7 mouse cellular contexts compared by ENCODE assay signal in genomic region chr6:86776001-86776705, GRCm38 (mm10). TPM values are rescaled to one million over a fixed set of nuclear protein-coding genes. Genes with fewer than 3 reads are reported as not detected.
A peak's percentile ranks its signal among the peaks of the same experiment; 100 is the strongest.
DNase-seq lines count a peak whose midpoint lies in the region; ATAC-seq lines count a peak whose summit lies in the region.

No protein-coding gene starts in this region.

- no peak overlapping the region for H3K9ac ChIP-seq in limb, embryonic 13.5 days
- no peak overlapping the region for H3K9ac ChIP-seq in midbrain, embryonic 14.5 days (replicated peaks; ENCODE audit: low read length)

- ATAC-seq in limb, embryonic 13.5 days (ENCODE audit: low FRiP score, low read depth): no peak
- no peak for ATAC-seq in midbrain, embryonic 14.5 days (ENCODE audit: low FRiP score, low TSS enrichment)

- H3K9me3 ChIP-seq in limb, embryonic 13.5 days: no peaks in the 10 kb centered on the region
- H3K9me3 ChIP-seq in limb, embryonic 10.5 days (replicated peaks): no peaks in the 10 kb centered on the region
- no peaks in the 10 kb centered on the region for H3K9me3 ChIP-seq in midbrain, embryonic 14.5 days (ENCODE audit: control insufficient read depth, low read length)

- intact Hi-C loops in gastrocnemius, postnatal 36 days (cut with DNase I): no loop called here

- H3K36me3 ChIP-seq in limb, embryonic 13.5 days: no peaks in the 10 kb centered on the region
- no peaks in the 10 kb centered on the region for H3K36me3 ChIP-seq in limb, embryonic 10.5 days
- no peaks in the 10 kb centered on the region for H3K36me3 ChIP-seq in midbrain, embryonic 14.5 days (ENCODE audit: control insufficient read depth, insufficient read depth, low read length)

- no peak for DNase-seq in limb, embryonic 10.5 days (ENCODE audit: low spot score)
- peak; percentile 73 for DNase-seq in adrenal gland, postnatal 10 days
- DNase-seq in gastrocnemius, postnatal 36 days: peak; percentile 49 to 72
- peak; percentile 42 for DNase-seq in lung, postnatal 25 days (ENCODE audit: low spot score)
- DNase-seq in thymus, postnatal 36 days: no peak
- DNase-seq in midbrain, embryonic 14.5 days: no peak

- H3K27ac ChIP-seq in limb, embryonic 13.5 days: peak overlapping the region; percentile 15; the same call in 1 of the 2 replicates
- no peak overlapping the region for H3K27ac ChIP-seq in limb, embryonic 10.5 days
- no peak overlapping the region for H3K27ac ChIP-seq in midbrain, embryonic 14.5 days (replicated peaks; ENCODE audit: low read depth, low read length)

- 80% methylated on average over 8 of the region's 8 CpGs for WGBS in limb, embryonic 13.5 days
- 91% methylated on average over 8 of the region's 8 CpGs for WGBS in limb, embryonic 10.5 days
- WGBS in midbrain, embryonic 14.5 days: 87% methylated on average over 8 of the region's 8 CpGs

- peaks cover 17% of the 10 kb centered on the region for H3K4me1 ChIP-seq in limb, embryonic 13.5 days
- H3K4me1 ChIP-seq in limb, embryonic 10.5 days: peaks cover 10% of the 10 kb centered on the region
- no peaks in the 10 kb centered on the region for H3K4me1 ChIP-seq in midbrain, embryonic 14.5 days (ENCODE audit: control insufficient read depth, insufficient read depth, low read length)

- no peaks in the 10 kb centered on the region for H3K27me3 ChIP-seq in limb, embryonic 13.5 days
- no peaks in the 10 kb centered on the region for H3K27me3 ChIP-seq in limb, embryonic 10.5 days (ENCODE audit: low read depth, poor library complexity, severe bottlenecking)
- H3K27me3 ChIP-seq in midbrain, embryonic 14.5 days (ENCODE audit: control insufficient read depth, insufficient read depth, low read length): no peaks in the 10 kb centered on the region

- H3K4me2 ChIP-seq in limb, embryonic 13.5 days (replicated peaks): no peak overlapping the region
- H3K4me2 ChIP-seq in midbrain, embryonic 14.5 days (ENCODE audit: low read length): no peak overlapping the region

- H3K4me3 ChIP-seq in limb, embryonic 13.5 days: no peak overlapping the region
- no peak overlapping the region for H3K4me3 ChIP-seq in limb, embryonic 10.5 days
- H3K4me3 ChIP-seq in midbrain, embryonic 14.5 days (replicated peaks; ENCODE audit: low read depth, low read length): no peak overlapping the region

RNA-seq across cellular contexts. Expression of gene Anxa4, which starts 17.2 kb away (rescaled TPM):
- 30.4 and 31.5 TPM in 2 replicates for polyA plus RNA-seq in limb, embryonic 13.5 days (2015; fragmentation: Nextera tagmentation; extraction: Ambion mirVana)
- polyA plus RNA-seq in limb, embryonic 10.5 days (2016; fragmentation: Nextera tagmentation; extraction: Ambion mirVana): 4.1 and 7.5 TPM in 2 replicates
- total RNA-seq in adrenal gland, postnatal 10 days (2021): 10 to 100 TPM; 56.1 to 61.2 TPM
- 10 to 100 TPM; 12.9 to 16.8 TPM for total RNA-seq in gastrocnemius, postnatal 36 days (2021)
- polyA plus RNA-seq in midbrain, embryonic 14.5 days (2014; fragmentation: Nextera tagmentation; extraction: Ambion mirVana): 2.8 and 5.6 TPM in 2 replicates

RNA-seq across cellular contexts. Expression of gene Gmcl1, which starts 43.0 kb away (rescaled TPM):
- 40.0 and 41.5 TPM in 2 replicates for polyA plus RNA-seq in limb, embryonic 13.5 days (2015; fragmentation: Nextera tagmentation; extraction: Ambion mirVana)
- polyA plus RNA-seq in limb, embryonic 10.5 days (2016; fragmentation: Nextera tagmentation; extraction: Ambion mirVana): 34.1 and 39.0 TPM in 2 replicates
- total RNA-seq in adrenal gland, postnatal 10 days (2021): 10 to 100 TPM; 12.2 to 15.9 TPM
- 1 to 10 TPM; 2.4 to 2.7 TPM for total RNA-seq in gastrocnemius, postnatal 36 days (2021)
- polyA plus RNA-seq in midbrain, embryonic 14.5 days (2014; fragmentation: Nextera tagmentation; extraction: Ambion mirVana): 32.7 and 38.0 TPM in 2 replicates

Comparison
In these comparisons a context has a peak if more than half of its experiments do, and no peak if none do; other contexts are left out.
1. DNase-seq: peak in adrenal gland, postnatal 10 days (single experiment), gastrocnemius, postnatal 36 days (2 of 2) and lung, postnatal 25 days (single experiment); none in limb, embryonic 10.5 days (single experiment), thymus, postnatal 36 days (0 of 2) and midbrain, embryonic 14.5 days (single experiment).